ENCODE assay signal across 16 mouse cellular contexts in the genomic region with DNA sequence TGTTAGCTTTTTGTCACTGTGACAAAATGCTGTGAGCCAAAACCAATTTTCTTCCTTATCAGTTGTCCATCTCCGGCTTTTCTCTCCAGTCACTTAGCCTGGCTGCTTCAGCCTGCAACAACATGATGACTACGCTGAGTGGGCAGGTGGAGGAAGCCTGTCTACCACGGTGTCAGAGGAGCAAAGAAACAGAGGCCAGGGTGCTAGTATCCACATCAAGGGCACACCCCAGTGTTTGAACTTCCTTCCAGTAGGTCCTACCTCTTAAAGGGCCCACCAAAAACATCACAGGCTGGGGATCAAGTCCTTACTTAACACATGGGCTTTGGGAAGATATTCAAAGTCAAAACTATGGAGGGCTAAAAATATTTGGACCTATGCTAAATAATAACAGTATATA. TPM values are rescaled to one million over a fixed set of nuclear protein-coding genes. Genes with fewer than 3 reads are reported as not detected.
"Had no signal": no experiment of that assay in that cellular context is flagged by ENCODE, and none has a peak within 500 bp of the region (broad histone marks: within the 10 kb centered on the region; RNA-seq: fewer than 3 reads in every experiment).

No protein-coding gene starts in this region.

- H3K27me3 ChIP-seq: midbrain, embryonic 12.5 days; neural tube, embryonic 12.5 days; stomach, embryonic 15.5 days had no signal

- H3K36me3 ChIP-seq: midbrain, embryonic 10.5 days; midbrain, embryonic 12.5 days; neural tube, embryonic 12.5 days; stomach, embryonic 15.5 days had no signal

- H3K9me3 ChIP-seq: midbrain, embryonic 10.5 days; midbrain, embryonic 12.5 days; neural tube, embryonic 12.5 days; stomach, embryonic 15.5 days had no signal

- H3K4me1 ChIP-seq: midbrain, embryonic 12.5 days; neural tube, embryonic 12.5 days; stomach, embryonic 15.5 days had no signal

- H3K9ac ChIP-seq: liver, embryonic 14.5 days; lung, embryonic 14.5 days; midbrain, embryonic 12.5 days; neural tube, embryonic 12.5 days; stomach, embryonic 15.5 days had no signal

- DNase-seq: lung, adult 18-20 months; lung, embryonic 14.5 days; lung, postnatal 10 days; lung, postnatal 4 days; midbrain, embryonic 14.5 days; right cerebral cortex, postnatal 14 days; thymus, postnatal 4 days had no signal

- H3K27ac ChIP-seq: liver, embryonic 14.5 days; midbrain, embryonic 10.5 days; midbrain, embryonic 12.5 days; neural tube, embryonic 12.5 days; stomach, embryonic 15.5 days; stomach, postnatal 0 days had no signal

- H3K4me3 ChIP-seq: midbrain, embryonic 10.5 days; midbrain, embryonic 12.5 days; myocyte; neural tube, embryonic 12.5 days; stomach, embryonic 15.5 days had no signal

RNA-seq across cellular contexts. Expression of a gene that starts 15.7 kb away (rescaled TPM):
- total RNA-seq: megakaryocyte-erythroid progenitor cell, adult 5-6 weeks had no signal

RNA-seq across cellular contexts. Expression of a gene that starts 39.9 kb away (rescaled TPM):
- polyA plus RNA-seq: urinary bladder, adult 2 months had no signal
